Mouse (Mus musculus): Measurements from ENCODE around the gene Heg1. TPM values are rescaled to one million over a fixed set of nuclear protein-coding genes. Genes with fewer than 3 reads are reported as not detected.

Gene Heg1
- polyA plus RNA-seq, 1 experiment from 2014 or later, result 16.1 TPM

- WGBS, result 64% methylated on average over 7 of the region's 7 CpGs
- H3K9me3 ChIP-seq (replicated peaks; ENCODE audit: control insufficient read depth, low read length), result no peaks in the 10 kb centered on the region
- H3K27me3 ChIP-seq (ENCODE audit: control insufficient read depth, insufficient read depth, low read length), result no peaks in the 10 kb centered on the region
- no peak overlapping the region for H3K9ac ChIP-seq (ENCODE audit: low read length)
- no peak overlapping the region for H3K4me3 ChIP-seq (replicated peaks; ENCODE audit: low read length)
- H3K27ac ChIP-seq (ENCODE audit: low read length), result no peak overlapping the region
- H3K4me2 ChIP-seq (ENCODE audit: low read depth, low read length), result no peak overlapping the region
- H3K36me3 ChIP-seq (ENCODE audit: control insufficient read depth, insufficient read depth, low read length), result no peaks in the 10 kb centered on the region
- H3K4me1 ChIP-seq (ENCODE audit: control insufficient read depth, insufficient read depth, low read length), result peaks cover 4% of the 10 kb centered on the region; the same call in 1 of the 2 replicates
- no peak for ATAC-seq (ENCODE audit: insufficient read depth, low FRiP score)
These were observed 92.8 kb downstream of the Heg1 start for GRCm38 (mm10) chr16:33776766-33777529.

- ATAC-seq (ENCODE audit: insufficient read depth, low FRiP score), result no peak
- 81% methylated on average over 6 of the region's 6 CpGs for WGBS
- Histone ChIP-seq H3K9ac (ENCODE audit: low read length) (no peak overlapping the region), H3K27me3 (ENCODE audit: control insufficient read depth, insufficient read depth, low read length) (no peaks in the 10 kb centered on the region), H3K4me3 (replicated peaks; ENCODE audit: low read length) (no peak overlapping the region), H3K9me3 (replicated peaks; ENCODE audit: control insufficient read depth, low read length) (no peaks in the 10 kb centered on the region), H3K4me1 (ENCODE audit: control insufficient read depth, insufficient read depth, low read length) (peaks cover 4% of the 10 kb centered on the region; the same call in 1 of the 2 replicates), H3K27ac (ENCODE audit: low read length) (no peak overlapping the region), H3K4me2 (ENCODE audit: low read depth, low read length) (no peak overlapping the region), H3K36me3 (ENCODE audit: control insufficient read depth, insufficient read depth, low read length) (no peaks in the 10 kb centered on the region)
These were observed 93.4 kb downstream of the Heg1 start for GRCm38 (mm10) chr16:33777607-33778006.

GRCm38 (mm10) chr16:33781789-33782728 lies 97.9 kb downstream of the Heg1 start:
- no peaks in the 10 kb centered on the region for H3K27me3 ChIP-seq (ENCODE audit: control insufficient read depth, insufficient read depth, low read length)
- no peaks in the 10 kb centered on the region for H3K36me3 ChIP-seq (ENCODE audit: control insufficient read depth, insufficient read depth, low read length)
- ATAC-seq (ENCODE audit: insufficient read depth, low FRiP score), result no peak
- H3K4me1 ChIP-seq (ENCODE audit: control insufficient read depth, insufficient read depth, low read length), result no peaks in the 10 kb centered on the region
- H3K4me2 ChIP-seq (ENCODE audit: low read depth, low read length), result no peak overlapping the region
- H3K27ac ChIP-seq (ENCODE audit: low read length), result peak overlapping the region; percentile 15; the same call in 1 of the 2 replicates
- no peak overlapping the region for H3K9ac ChIP-seq (ENCODE audit: low read length)
- H3K4me3 ChIP-seq (replicated peaks; ENCODE audit: low read length), result no peak overlapping the region
- 64% methylated on average over 5 of the region's 5 CpGs for WGBS
- no peaks in the 10 kb centered on the region for H3K9me3 ChIP-seq (replicated peaks; ENCODE audit: control insufficient read depth, low read length)

- H3K9me3 ChIP-seq (replicated peaks; ENCODE audit: control insufficient read depth, low read length), result no peaks in the 10 kb centered on the region
- no peaks in the 10 kb centered on the region for H3K36me3 ChIP-seq (ENCODE audit: control insufficient read depth, insufficient read depth, low read length)
- H3K4me1 ChIP-seq (ENCODE audit: control insufficient read depth, insufficient read depth, low read length), result no peaks in the 10 kb centered on the region
- no peak overlapping the region for H3K9ac ChIP-seq (ENCODE audit: low read length)
- 76% methylated on average over 1 of the region's 1 CpGs for WGBS
- H3K27me3 ChIP-seq (ENCODE audit: control insufficient read depth, insufficient read depth, low read length), result no peaks in the 10 kb centered on the region
- H3K4me3 ChIP-seq (replicated peaks; ENCODE audit: low read length), result no peak overlapping the region
- no peak overlapping the region for H3K4me2 ChIP-seq (ENCODE audit: low read depth, low read length)
- no peak for ATAC-seq (ENCODE audit: insufficient read depth, low FRiP score)
- H3K27ac ChIP-seq (ENCODE audit: low read length), result no peak overlapping the region
These were observed 98.5 kb downstream of the Heg1 start for GRCm38 (mm10) chr16:33782729-33783091.

- Histone ChIP-seq H3K36me3 (ENCODE audit: control insufficient read depth, insufficient read depth, low read length) (no peaks in the 10 kb centered on the region), H3K9me3 (replicated peaks; ENCODE audit: control insufficient read depth, low read length) (no peaks in the 10 kb centered on the region), H3K4me3 (replicated peaks; ENCODE audit: low read length) (no peak overlapping the region), H3K4me1 (ENCODE audit: control insufficient read depth, insufficient read depth, low read length) (no peaks in the 10 kb centered on the region), H3K9ac (ENCODE audit: low read length) (no peak overlapping the region), H3K4me2 (ENCODE audit: low read depth, low read length) (no peak overlapping the region), H3K27me3 (ENCODE audit: control insufficient read depth, insufficient read depth, low read length) (no peaks in the 10 kb centered on the region), H3K27ac (ENCODE audit: low read length) (no peak overlapping the region)
- 69% methylated on average over 1 of the region's 1 CpGs for WGBS
- ATAC-seq (ENCODE audit: insufficient read depth, low FRiP score), result no peak
These were observed 100.4 kb downstream of the Heg1 start for GRCm38 (mm10) chr16:33784547-33784946.

GRCm38 (mm10) chr16:33785092-33785704 lies 101.0 kb downstream of the Heg1 start:
- WGBS, result 52% methylated on average over 8 of the region's 8 CpGs
- Histone ChIP-seq H3K27me3 (ENCODE audit: control insufficient read depth, insufficient read depth, low read length) (no peaks in the 10 kb centered on the region), H3K36me3 (ENCODE audit: control insufficient read depth, insufficient read depth, low read length) (no peaks in the 10 kb centered on the region), H3K4me3 (replicated peaks; ENCODE audit: low read length) (no peak overlapping the region), H3K4me1 (ENCODE audit: control insufficient read depth, insufficient read depth, low read length) (no peaks in the 10 kb centered on the region), H3K4me2 (ENCODE audit: low read depth, low read length) (no peak overlapping the region), H3K9me3 (replicated peaks; ENCODE audit: control insufficient read depth, low read length) (no peaks in the 10 kb centered on the region), H3K9ac (ENCODE audit: low read length) (no peak overlapping the region), H3K27ac (ENCODE audit: low read length) (peak overlapping the region; percentile 62; the same call in 1 of the 2 replicates)
- no peak for ATAC-seq (ENCODE audit: insufficient read depth, low FRiP score)

- Histone ChIP-seq H3K9me3 (replicated peaks; ENCODE audit: control insufficient read depth, low read length) (no peaks in the 10 kb centered on the region), H3K27ac (ENCODE audit: low read length) (peak overlapping the region; percentile 77), H3K4me3 (replicated peaks; ENCODE audit: low read length) (no peak overlapping the region), H3K4me1 (ENCODE audit: control insufficient read depth, insufficient read depth, low read length) (no peaks in the 10 kb centered on the region), H3K36me3 (ENCODE audit: control insufficient read depth, insufficient read depth, low read length) (no peaks in the 10 kb centered on the region), H3K9ac (ENCODE audit: low read length) (no peak overlapping the region), H3K27me3 (ENCODE audit: control insufficient read depth, insufficient read depth, low read length) (no peaks in the 10 kb centered on the region), H3K4me2 (ENCODE audit: low read depth, low read length) (no peak overlapping the region)
- ATAC-seq (ENCODE audit: insufficient read depth, low FRiP score), result peak; percentile 86
- WGBS, result 64% methylated on average over 7 of the region's 7 CpGs
These were observed 102.7 kb downstream of the Heg1 start for GRCm38 (mm10) chr16:33786657-33787390.

- Histone ChIP-seq H3K27me3 (ENCODE audit: control insufficient read depth, insufficient read depth, low read length) (no peaks in the 10 kb centered on the region), H3K4me3 (replicated peaks; ENCODE audit: low read length) (peak within 1 kb of the TSS; percentile 9; the same call in 1 of the 2 replicates), H3K4me2 (ENCODE audit: low read depth, low read length) (no peak within 1 kb of the TSS), H3K36me3 (ENCODE audit: control insufficient read depth, insufficient read depth, low read length) (no peaks in the 10 kb centered on the region), H3K9ac (ENCODE audit: low read length) (no peak within 1 kb of the TSS), H3K4me1 (ENCODE audit: control insufficient read depth, insufficient read depth, low read length) (no peaks in the 10 kb centered on the region), H3K27ac (ENCODE audit: low read length) (0 out of 2 replicates have a peak within 1 kb of the TSS, but pooled peaks have one; percentile 8), H3K9me3 (replicated peaks; ENCODE audit: control insufficient read depth, low read length) (no peaks in the 10 kb centered on the region)
- WGBS, result 72% methylated on average over 10 of the region's 10 CpGs
- ATAC-seq (ENCODE audit: insufficient read depth, low FRiP score), result 0 out of 2 replicates have a peak, but pooled peaks have one; percentile 29
These were observed 109.9 kb downstream of the Heg1 start, which contains the start of gene Muc13 for GRCm38 (mm10) chr16:33793846-33794791. TSS of gene Muc13 (plus strand) at chr16:33794037.

Data from stomach, embryonic 16.5 days (tissue).